Mouse (Mus musculus): ENCODE measurements around the gene Mecom.

GRCm38 (mm10) chr3:30048792-30049191 is 499.0 kb downstream of the Mecom start:
- no peak for TF ChIP-seq CTCF (IDR thresholded peaks at IDR 0.05; ENCODE audit: extremely low read depth, insufficient read depth, insufficient read length, insufficient replicate concordance)
- no peak for TF ChIP-seq POLR2A (IDR thresholded peaks at IDR 0.05; ENCODE audit: low read depth, low read length)
